Mouse (Mus musculus): ENCODE results near the gene Alpk1. TPM values are rescaled to one million over a fixed set of nuclear protein-coding genes. Genes with fewer than 3 reads are reported as not detected.

Gene Alpk1
- polyA plus RNA-seq, 1 experiment from 2014 or later = 0.58 TPM

DNA sequence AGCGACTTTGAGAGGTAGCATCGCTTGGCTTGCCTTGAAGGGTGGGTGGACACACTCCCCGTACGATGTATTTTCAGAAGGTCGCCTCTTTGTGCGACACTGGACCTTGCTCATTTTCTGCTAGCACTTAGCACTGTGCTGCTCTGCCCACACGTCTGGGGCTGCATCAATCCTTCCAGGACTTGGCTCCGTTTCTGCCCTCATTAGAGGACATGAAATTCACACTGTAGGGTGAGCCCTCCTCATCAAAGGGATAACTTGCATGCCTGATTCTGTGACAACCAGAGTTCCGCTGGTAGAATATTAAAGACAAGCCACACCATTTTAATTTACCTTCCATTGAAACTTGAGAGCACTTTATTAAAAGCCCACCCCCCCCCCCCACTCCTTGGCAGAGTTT, 67.2 kb downstream of the Alpk1 start:
- 66% methylated on average over 9 of the region's 9 CpGs for WGBS (ENCODE audit: insufficient replicate concordance)
- no peak overlapping the region for H3K9ac ChIP-seq
- no peak for DNase-seq

DNA sequence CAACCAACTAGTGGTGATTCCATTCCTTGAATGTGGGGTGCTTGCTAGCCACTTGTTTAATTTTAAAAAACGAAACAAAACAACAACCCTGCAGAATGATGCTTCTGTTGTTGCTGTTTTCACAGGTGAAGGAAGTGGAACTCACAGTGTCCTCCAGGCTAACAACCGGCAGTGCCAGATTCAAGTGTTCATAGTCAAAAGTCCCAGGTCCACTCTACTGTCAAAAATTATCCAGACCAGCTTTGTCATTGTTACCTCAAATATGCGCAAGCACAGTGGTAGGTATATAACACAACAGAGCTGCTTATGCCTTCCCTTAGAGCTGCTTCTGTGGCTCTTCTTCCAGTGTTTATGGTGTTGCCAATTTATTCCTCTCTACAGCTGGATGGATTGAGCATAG, 68.8 kb downstream of the Alpk1 start:
- no peak for ATAC-seq (ENCODE audit: low read depth)
- H3K4me1 ChIP-seq (replicated peaks) = no peaks in the 10 kb centered on the region
- H3K9ac ChIP-seq = no peak overlapping the region
- WGBS (ENCODE audit: insufficient replicate concordance) = 64% methylated on average over 3 of the region's 3 CpGs
- no peaks in the 10 kb centered on the region for H3K9me3 ChIP-seq (replicated peaks)
- no peak overlapping the region for H3K27ac ChIP-seq
- H3K4me3 ChIP-seq (replicated peaks) = no peak overlapping the region
- no peak overlapping the region for H3K4me2 ChIP-seq
- H3K27me3 ChIP-seq = 0 out of 2 replicates have a peak, but pooled peaks cover 4% of the 10 kb centered on the region
- no peak for DNase-seq
- no peaks in the 10 kb centered on the region for H3K36me3 ChIP-seq

More for the DNA sequence above, 67.2 kb downstream of the Alpk1 start:
- no peaks in the 10 kb centered on the region for H3K4me1 ChIP-seq (replicated peaks)
- no peak overlapping the region for H3K4me3 ChIP-seq (replicated peaks)
- H3K36me3 ChIP-seq = no peaks in the 10 kb centered on the region
- no peak overlapping the region for H3K27ac ChIP-seq
- no peaks in the 10 kb centered on the region for H3K9me3 ChIP-seq (replicated peaks)
- no peaks in the 10 kb centered on the region for H3K27me3 ChIP-seq
- ATAC-seq (ENCODE audit: low read depth) = no peak
- no peak overlapping the region for H3K4me2 ChIP-seq

DNA sequence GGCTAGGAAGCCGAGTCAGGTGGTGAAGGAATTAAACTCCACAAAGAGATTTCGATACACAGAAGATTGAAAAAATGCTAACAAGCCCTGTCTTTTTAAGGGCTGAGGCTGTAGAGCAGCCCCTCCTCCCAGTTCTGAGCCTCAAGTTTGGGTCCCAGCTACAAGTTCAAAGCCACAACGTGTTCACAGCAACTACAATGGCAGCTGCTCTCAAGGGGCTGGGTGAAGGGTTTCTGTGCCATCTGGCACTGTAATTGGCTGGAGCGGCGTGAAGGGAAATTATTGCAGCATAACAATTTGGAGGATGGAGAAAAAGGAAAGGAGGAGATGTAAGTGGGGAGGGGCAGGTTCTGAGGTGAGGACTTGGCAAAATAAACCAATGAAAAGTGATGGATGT, 73.2 kb downstream of the Alpk1 start:
- Histone ChIP-seq H3K36me3 (no peaks in the 10 kb centered on the region), H3K4me3 (replicated peaks) (no peak overlapping the region), H3K4me1 (replicated peaks) (no peaks in the 10 kb centered on the region), H3K27me3 (0 out of 2 replicates have a peak, but pooled peaks cover 4% of the 10 kb centered on the region), H3K4me2 (no peak overlapping the region), H3K9ac (no peak overlapping the region), H3K27ac (no peak overlapping the region), H3K9me3 (replicated peaks) (no peaks in the 10 kb centered on the region)
- 61% methylated on average over 5 of the region's 5 CpGs for WGBS (ENCODE audit: insufficient replicate concordance)
- DNase-seq (no peak), ATAC-seq (ENCODE audit: low read depth) (no peak)

DNA sequence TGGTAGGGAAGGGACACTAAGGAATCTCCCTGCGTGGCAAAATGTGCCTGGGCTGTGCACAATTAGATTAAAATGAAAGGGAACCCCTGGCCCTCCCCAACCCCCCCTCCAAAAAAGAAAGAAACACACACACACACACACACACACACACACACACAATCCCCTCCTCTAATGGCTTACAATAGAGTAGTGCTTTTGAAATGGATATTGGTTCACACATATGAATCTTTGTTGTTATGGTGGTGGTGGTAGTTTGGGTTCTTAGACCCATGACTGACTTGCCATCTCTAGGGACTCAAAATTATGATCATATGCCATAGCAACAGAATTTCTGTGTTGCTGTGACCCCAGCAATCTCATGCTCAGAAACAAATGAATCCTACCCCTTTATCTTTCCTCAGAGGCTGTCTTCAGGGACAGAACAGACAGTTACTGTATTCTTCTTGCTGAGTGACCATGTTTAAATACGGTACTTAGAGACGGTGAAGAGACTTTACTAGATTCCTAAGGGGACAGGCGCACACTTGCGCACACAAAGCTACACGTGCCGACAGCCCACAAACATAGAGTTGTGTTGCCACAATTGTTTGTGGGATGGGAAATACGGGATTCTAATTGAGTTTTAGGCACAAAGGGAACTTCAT, 73.8 kb downstream of the Alpk1 start:
- no peak overlapping the region for H3K4me3 ChIP-seq (replicated peaks)
- H3K9ac ChIP-seq = no peak overlapping the region
- no peak for DNase-seq

DNA sequence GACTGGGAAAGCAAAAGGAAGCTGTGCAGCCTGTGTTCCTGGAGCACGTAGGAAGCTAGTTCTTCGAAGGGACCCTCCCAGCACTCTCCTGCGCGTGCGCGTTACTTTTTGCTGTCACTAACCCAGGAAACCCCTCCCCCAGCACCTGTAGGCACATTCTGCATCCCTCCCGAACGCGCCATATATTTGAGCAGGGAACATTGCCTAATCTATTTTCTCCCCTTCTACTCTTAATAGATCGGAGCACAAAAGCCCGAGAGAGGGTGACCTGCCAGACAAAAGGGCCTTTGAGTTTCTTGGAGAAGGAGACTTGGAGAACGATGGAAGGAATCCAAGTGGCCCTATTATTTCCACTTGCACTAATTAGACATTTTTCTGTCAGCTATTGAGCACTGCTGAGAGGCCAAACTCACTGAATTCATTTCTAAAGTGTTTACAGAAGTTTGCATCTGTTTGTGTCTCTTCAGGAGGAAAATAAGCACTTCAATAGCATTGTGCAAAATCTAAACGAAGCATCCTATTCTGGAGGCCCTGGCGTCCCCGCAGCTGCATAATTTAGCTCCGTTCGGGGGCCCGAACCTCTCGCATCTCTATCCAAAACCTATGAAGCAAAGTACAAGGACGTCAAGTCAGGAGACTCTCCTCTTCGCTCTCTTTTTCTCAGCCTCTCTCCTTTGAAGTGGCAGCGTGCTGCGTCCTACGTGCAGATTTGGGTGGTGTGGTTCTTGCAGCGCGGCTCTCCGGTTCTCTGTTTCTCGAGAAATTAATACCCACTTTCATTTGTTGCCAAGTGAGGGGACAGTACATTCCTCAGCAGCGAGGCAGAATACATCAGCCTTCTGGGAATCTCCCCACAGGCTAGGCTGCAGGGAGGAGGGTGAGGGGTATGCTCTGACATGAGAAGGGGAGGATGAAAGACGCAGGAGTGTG, 74.5 kb downstream of the Alpk1 start:
- Histone ChIP-seq H3K9ac (no peak overlapping the region), H3K27ac (no peak overlapping the region), H3K9me3 (replicated peaks) (no peaks in the 10 kb centered on the region), H3K4me2 (no peak overlapping the region), H3K36me3 (no peaks in the 10 kb centered on the region), H3K4me3 (replicated peaks) (no peak overlapping the region), H3K4me1 (replicated peaks) (no peaks in the 10 kb centered on the region), H3K27me3 (0 out of 2 replicates have a peak, but pooled peaks cover 4% of the 10 kb centered on the region)
- no peak for DNase-seq
- WGBS (ENCODE audit: insufficient replicate concordance) = 31% methylated on average over 30 of the region's 30 CpGs
- ATAC-seq (ENCODE audit: low read depth) = no peak

More for the DNA sequence above, 73.8 kb downstream of the Alpk1 start:
- H3K4me1 ChIP-seq (replicated peaks) = no peaks in the 10 kb centered on the region
- H3K9me3 ChIP-seq (replicated peaks) = no peaks in the 10 kb centered on the region
- H3K27ac ChIP-seq = no peak overlapping the region
- H3K36me3 ChIP-seq = no peaks in the 10 kb centered on the region
- H3K27me3 ChIP-seq = 0 out of 2 replicates have a peak, but pooled peaks cover 4% of the 10 kb centered on the region
- no peak for ATAC-seq (ENCODE audit: low read depth)
- H3K4me2 ChIP-seq = no peak overlapping the region
- WGBS (ENCODE audit: insufficient replicate concordance) = 69% methylated on average over 8 of the region's 8 CpGs

DNA sequence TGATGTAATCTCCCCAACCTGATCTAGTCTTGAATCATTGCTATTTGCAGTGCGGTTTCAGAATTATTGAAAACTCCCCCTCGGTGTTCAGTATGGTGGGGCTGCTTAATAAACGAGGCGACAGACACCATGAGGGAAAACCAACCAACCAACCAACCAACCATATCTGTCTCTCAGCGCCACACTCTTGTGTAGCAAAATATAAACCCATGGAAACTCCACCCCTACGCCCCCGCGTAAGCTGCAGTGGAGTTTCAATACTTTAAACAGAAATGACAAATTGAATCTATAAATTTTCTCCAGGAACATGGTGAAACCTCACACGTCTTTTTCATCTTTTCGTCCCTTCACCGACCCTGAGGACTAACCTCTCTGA, 75.2 kb downstream of the Alpk1 start:
- no peaks in the 10 kb centered on the region for H3K9me3 ChIP-seq (replicated peaks)
- H3K4me3 ChIP-seq (replicated peaks) = no peak overlapping the region
- no peak overlapping the region for H3K4me2 ChIP-seq

DNA sequence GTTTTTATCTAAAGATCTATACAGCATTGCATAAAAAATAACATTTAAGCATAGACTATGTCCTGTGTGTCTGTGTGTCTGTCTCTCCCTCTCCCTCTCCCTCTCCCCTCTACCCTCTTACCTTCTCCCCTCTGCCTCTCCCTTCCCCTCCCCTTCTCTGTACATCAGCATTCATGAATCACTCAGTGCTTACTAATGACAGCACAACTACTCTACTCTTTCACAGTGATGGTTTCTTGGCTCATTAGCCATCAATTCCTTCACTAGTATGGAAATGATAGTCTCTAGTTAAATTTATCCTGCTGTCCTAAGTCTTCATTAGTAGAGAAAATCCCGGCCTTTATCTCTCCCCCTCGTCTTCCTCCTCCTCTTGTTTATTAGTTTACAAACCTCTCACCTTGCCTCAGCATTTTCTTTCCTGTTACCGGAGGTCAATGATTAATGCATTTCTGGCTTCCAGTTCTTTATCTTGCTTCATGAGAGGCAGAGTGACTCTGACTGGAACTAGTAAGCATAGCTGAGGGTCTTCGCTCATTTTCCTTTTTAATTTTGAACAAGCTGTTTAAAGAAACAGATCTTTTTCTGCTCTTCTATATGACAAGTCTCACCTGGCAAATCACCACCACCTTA, 79.0 kb downstream of the Alpk1 start:
- H3K4me2 ChIP-seq = no peak overlapping the region
- H3K9ac ChIP-seq = no peak overlapping the region
- H3K36me3 ChIP-seq = no peaks in the 10 kb centered on the region
- H3K9me3 ChIP-seq (replicated peaks) = no peaks in the 10 kb centered on the region
- H3K27ac ChIP-seq = no peak overlapping the region
- ATAC-seq (ENCODE audit: low read depth) (no peak), DNase-seq (no peak)
- H3K4me3 ChIP-seq (replicated peaks) = no peak overlapping the region
- H3K4me1 ChIP-seq (replicated peaks) = no peaks in the 10 kb centered on the region
- H3K27me3 ChIP-seq = peaks cover 5% of the 10 kb centered on the region; the same call in 1 of the 2 replicates
- 60% methylated on average over 4 of the region's 4 CpGs for WGBS (ENCODE audit: insufficient replicate concordance)

More for the DNA sequence above, 75.2 kb downstream of the Alpk1 start:
- DNase-seq (no peak), ATAC-seq (ENCODE audit: low read depth) (no peak)
- Histone ChIP-seq H3K36me3 (no peaks in the 10 kb centered on the region), H3K9ac (no peak overlapping the region), H3K27ac (no peak overlapping the region), H3K27me3 (0 out of 2 replicates have a peak, but pooled peaks cover 4% of the 10 kb centered on the region), H3K4me1 (replicated peaks) (no peaks in the 10 kb centered on the region)
- WGBS (ENCODE audit: insufficient replicate concordance) = 66% methylated on average over 11 of the region's 11 CpGs

DNA sequence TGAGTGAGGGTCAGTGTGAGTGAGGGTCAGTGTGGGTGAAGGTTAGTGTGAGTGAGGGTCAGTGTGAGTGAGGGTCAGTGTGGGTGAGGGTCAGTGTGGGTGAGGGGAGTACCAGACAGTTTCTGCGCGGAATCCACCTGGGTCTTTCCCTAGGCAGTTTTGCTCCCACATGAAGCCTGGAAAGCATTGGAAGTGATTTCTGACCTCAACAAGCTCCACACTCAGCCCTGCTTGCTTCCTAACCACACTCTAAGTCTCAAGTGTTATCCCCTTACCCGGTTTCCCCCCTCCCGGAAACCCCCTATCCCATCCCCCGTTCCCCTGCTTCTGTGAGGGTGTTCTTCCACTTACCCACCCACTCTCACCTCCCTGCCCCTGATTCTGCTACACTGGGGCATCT, 81.7 kb downstream of the Alpk1 start:
- Histone ChIP-seq H3K27me3 (peaks cover 30% of the 10 kb centered on the region), H3K4me3 (replicated peaks) (no peak overlapping the region), H3K27ac (no peak overlapping the region), H3K36me3 (no peaks in the 10 kb centered on the region), H3K9ac (no peak overlapping the region), H3K4me1 (replicated peaks) (no peaks in the 10 kb centered on the region), H3K4me2 (no peak overlapping the region), H3K9me3 (replicated peaks) (no peaks in the 10 kb centered on the region)
- DNase-seq (no peak), ATAC-seq (ENCODE audit: low read depth) (no peak)
- WGBS (ENCODE audit: insufficient replicate concordance) = 77% methylated on average over 5 of the region's 5 CpGs

DNA sequence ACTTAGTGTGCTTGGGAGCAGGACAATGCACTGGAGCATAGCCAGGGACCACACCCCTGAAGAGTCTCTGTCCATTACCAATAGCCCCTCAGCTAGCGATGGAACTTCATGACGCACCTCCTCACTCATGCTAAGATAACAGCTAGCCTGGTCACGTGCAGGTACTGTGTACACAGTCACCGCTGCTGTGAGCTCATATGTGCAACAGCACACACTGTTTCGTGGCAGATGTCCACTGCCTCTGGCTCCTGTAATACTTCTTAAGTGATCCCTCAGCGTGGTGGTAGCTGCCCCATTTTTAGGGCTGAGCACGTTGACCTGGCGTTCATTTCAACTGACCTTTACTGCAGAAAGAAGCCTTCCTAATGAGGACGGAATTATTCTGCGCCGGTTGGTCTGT, 83.8 kb downstream of the Alpk1 start:
- Histone ChIP-seq H3K4me2 (no peak overlapping the region), H3K4me1 (replicated peaks) (no peaks in the 10 kb centered on the region), H3K27me3 (peaks cover 30% of the 10 kb centered on the region), H3K9me3 (replicated peaks) (no peaks in the 10 kb centered on the region), H3K4me3 (replicated peaks) (no peak overlapping the region), H3K9ac (no peak overlapping the region), H3K27ac (no peak overlapping the region), H3K36me3 (no peaks in the 10 kb centered on the region)
- ATAC-seq (ENCODE audit: low read depth) = no peak
- no peak for DNase-seq
- WGBS (ENCODE audit: insufficient replicate concordance) = 72% methylated on average over 11 of the region's 11 CpGs

DNA sequence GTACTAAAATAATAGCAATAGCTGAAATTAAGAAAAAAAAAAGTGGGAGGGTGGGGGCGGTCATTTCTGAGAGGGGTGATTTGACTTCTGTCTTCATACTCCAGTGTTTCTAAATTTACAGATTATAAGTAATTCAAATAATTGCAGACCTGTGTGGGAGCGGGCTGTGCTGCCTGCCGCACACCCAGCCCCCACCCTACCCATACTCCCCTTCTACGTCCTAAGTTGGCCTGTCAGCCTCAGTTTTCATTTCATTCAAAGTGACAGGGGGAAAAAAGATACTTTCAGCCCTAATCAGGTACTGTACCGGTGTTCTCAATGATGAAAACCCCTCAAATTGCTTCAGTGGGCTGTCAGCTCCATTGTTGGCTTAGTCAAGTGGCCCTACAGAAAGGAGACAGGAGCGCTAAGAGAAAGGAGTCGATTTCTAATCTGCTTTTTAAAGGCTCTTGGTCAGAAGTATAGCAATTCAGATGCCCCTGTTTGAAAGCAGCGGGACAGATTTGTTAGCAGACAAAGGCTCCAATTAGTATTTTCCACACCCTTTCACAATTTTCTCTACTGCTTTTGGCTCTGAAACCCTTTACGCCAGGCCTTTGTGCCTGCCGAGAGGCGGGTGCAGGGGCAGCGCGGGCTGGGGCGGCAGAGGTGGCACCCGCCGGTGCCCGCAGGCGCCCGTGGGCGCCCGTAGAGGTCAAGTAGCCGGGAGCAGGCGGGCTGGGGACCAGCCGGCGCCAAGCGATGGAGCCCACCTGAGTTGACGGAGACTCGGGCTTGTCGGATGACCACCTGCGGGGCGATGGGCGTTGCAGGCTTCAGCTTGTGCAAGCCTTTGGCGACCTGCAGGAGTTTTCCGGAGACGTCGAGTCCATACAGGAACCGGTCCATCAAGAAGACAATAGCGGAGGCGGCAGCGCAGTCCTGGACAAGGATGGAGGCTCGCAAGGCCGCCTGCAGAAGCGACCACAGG, 85.2 kb downstream of the Alpk1 start:
- H3K4me2 ChIP-seq = no peak overlapping the region
- no peaks in the 10 kb centered on the region for H3K9me3 ChIP-seq (replicated peaks)
- ATAC-seq (ENCODE audit: low read depth) (no peak), DNase-seq (no peak)
- H3K27ac ChIP-seq = no peak overlapping the region
- no peaks in the 10 kb centered on the region for H3K4me1 ChIP-seq (replicated peaks)
- WGBS (ENCODE audit: insufficient replicate concordance) = 17% methylated on average over 43 of the region's 43 CpGs
- H3K27me3 ChIP-seq = peaks cover 30% of the 10 kb centered on the region
- H3K36me3 ChIP-seq = no peaks in the 10 kb centered on the region
- H3K9ac ChIP-seq = no peak overlapping the region
- no peak overlapping the region for H3K4me3 ChIP-seq (replicated peaks)
